Mouse (Mus musculus) cerebellum, adult 2 months (tissue): ENCODE measurements around the gene Timp2. TPM values are rescaled to one million over a fixed set of nuclear protein-coding genes. Genes with fewer than 3 reads are reported as not detected.

Source experiments
- DNase-seq, 2 experiments: peaks; one replicate each; pipeline ENCODE4 v3.0.0; 2021
- H3K27ac ChIP-seq: fragments of 200-500 bp; 2 replicates; pipeline ENCODE4 v1.5.1; 2012; ENCODE audit warnings: low read length, control low read depth, inconsistent platforms; ENCODE audit not compliant: insufficient read depth
- H3K27me3 ChIP-seq: fragments of 200-500 bp; 2 replicates; pipeline ENCODE4 v1.6.1; 2012; ENCODE audit warnings: inconsistent platforms, mild to moderate bottlenecking, low read length, moderate library complexity; ENCODE audit not compliant: control insufficient read depth, insufficient read depth
- H3K4me1 ChIP-seq: fragments of 200-500 bp; 2 replicates; pipeline ENCODE4 v1.6.1; 2011; ENCODE audit warnings: low read length; ENCODE audit not compliant: control insufficient read depth, insufficient read depth
- H3K4me3 ChIP-seq: fragments of 200-500 bp; replicated peaks from 2 replicates; pipeline ENCODE3; 2011; ENCODE audit warnings: mild to moderate bottlenecking, low read depth, low read length, control low read depth; ENCODE audit not compliant: insufficient read depth
- CTCF ChIP-seq: fragments of 200-500 bp; IDR thresholded peaks from 2 replicates; pipeline ENCODE4 v1.5.1; 2011; ENCODE audit warnings: low read depth, mild to moderate bottlenecking, control low read depth, low read length, moderate library complexity, borderline replicate concordance; ENCODE audit not compliant: insufficient read depth
- POLR2A ChIP-seq: fragments of 200-500 bp; IDR thresholded peaks from 2 replicates; pipeline ENCODE4 v1.6.1; 2011; ENCODE audit warnings: low read length, control low read depth, borderline replicate concordance; ENCODE audit not compliant: insufficient read depth
- WGBS: fragments of 180-500 bp; shearing (Covaris S2); methylation state at CpG from one replicate; pipeline ENCODE4 v1.1.7; 2018; 5-methylcytosine and 5-hydroxymethylcytosine counted together
- polyA plus RNA-seq: library from polyadenylated mRNA; depleted of rRNA; stranded (reverse); fragments of >200 nt; gene quantifications from 2 replicates; pipeline ENCODE4 v1.2.3, GENCODE M21; 2012

Gene Timp2
- polyA plus RNA-seq, 1 experiment, result 137 TPM

GRCm38 (mm10) chr11:118360491-118360890, 5.0 kb upstream of the Timp2 start:
- H3K4me3 ChIP-seq, result no peak overlapping the region
- TF ChIP-seq POLR2A, result no peak
- no peak for TF ChIP-seq CTCF
- WGBS, result 35% methylated on average over 7 of the region's 7 CpGs
- no peak overlapping the region for H3K27ac ChIP-seq
- no peaks in the 10 kb centered on the region for H3K27me3 ChIP-seq
- DNase-seq, result no peak
- peaks cover 19% of the 10 kb centered on the region for H3K4me1 ChIP-seq

GRCm38 (mm10) chr11:118355205-118355604, 335 bp downstream of the Timp2 start:
- H3K4me1 ChIP-seq, result no peaks in the 10 kb centered on the region
- no peaks in the 10 kb centered on the region for H3K27me3 ChIP-seq
- H3K4me3 ChIP-seq, result peak overlapping the region; percentile 63
- peak; percentile 44; the same call in 1 of the 2 replicates for TF ChIP-seq POLR2A
- peak; percentile 36; the same call in 1 of the 2 replicates for TF ChIP-seq CTCF
- H3K27ac ChIP-seq, result peak overlapping the region; percentile 35; the same call in 1 of the 2 replicates
- under 1% methylated on average over 43 of the region's 43 CpGs for WGBS
- DNase-seq, result peak; percentile 83 to 86

DNA sequence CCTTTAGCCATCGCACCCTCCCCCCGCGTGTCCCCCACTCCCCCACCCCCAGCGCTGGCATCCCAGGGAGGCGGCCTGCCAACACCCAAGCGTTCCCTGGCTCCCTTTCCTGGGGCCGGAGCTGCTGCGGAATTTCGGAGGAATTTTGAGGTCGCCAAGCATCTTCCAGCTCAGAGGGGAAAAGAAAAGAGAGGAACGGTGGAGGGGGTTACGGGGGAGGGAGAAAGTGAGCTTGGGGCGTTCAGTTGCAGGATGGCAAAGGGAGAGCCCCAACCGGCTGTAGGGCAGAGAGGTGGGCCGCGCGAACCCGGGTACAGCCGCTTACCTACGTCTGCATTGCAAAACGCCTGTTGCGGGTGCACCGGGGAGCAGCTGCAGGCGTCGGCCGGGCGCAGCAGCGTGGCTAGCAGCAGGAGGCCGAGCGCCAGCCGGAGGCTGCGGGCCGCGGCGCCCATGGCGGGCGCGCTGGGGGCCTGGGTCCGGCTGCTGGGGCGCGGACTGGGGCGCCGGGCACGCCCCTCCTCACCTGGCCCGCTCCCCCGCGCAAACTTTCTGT, 826 bp downstream of the Timp2 start:
- Histone ChIP-seq H3K4me1 (no peaks in the 10 kb centered on the region), H3K4me3 (peak overlapping the region; percentile 63), H3K27ac (peak overlapping the region; percentile 34; the same call in 1 of the 2 replicates), H3K27me3 (no peaks in the 10 kb centered on the region)
- WGBS, result 1% methylated on average over 43 of the region's 47 CpGs
- TF ChIP-seq CTCF (no peak), POLR2A (no peak)
- peak; percentile 38 to 47 for DNase-seq

DNA sequence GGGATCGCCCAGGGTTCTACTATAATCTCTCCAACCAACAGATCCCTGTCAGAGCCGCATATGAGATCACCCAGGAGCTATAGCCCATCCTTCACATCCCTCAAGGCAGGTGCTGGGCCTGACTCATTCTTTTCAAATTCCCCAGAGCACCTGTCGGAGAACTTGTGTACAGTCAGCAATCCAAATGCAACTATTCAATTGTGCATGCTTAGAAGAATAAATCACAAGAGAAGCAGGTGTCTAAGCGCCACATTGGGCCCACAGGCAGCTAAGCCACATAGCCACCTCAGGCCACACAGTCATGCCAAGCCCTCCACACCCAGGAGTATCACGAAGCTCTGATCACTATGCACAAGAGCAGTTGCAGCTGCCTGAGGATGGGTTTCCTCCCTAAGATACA, 6.0 kb downstream of the Timp2 start:
- H3K4me1 ChIP-seq, result no peaks in the 10 kb centered on the region; the same call in 1 of the 2 replicates

DNA sequence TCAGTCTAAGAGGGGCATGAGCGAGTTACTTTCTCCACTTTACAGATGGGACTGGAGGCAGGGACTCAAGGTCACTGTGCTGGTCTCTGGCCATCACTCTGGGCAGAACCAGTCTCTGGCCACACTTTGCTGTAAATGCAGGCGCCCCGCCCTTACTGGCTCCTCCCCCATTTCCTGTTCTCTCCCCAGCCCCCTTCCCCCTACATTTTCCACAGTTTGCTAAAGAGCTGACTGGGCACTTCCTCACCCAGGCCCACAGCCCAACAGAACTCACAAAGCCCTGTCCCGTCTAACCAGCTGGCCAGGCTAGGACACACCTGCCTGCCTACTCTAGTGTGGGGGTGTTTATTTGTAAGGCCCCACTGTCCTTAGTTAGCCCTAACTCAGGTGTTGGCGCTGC, 6.7 kb downstream of the Timp2 start:
- no peaks in the 10 kb centered on the region; the same call in 1 of the 2 replicates for H3K4me1 ChIP-seq
- H3K27me3 ChIP-seq, result no peaks in the 10 kb centered on the region
- TF ChIP-seq CTCF (no peak), POLR2A (no peak)
- H3K4me3 ChIP-seq, result no peak overlapping the region
- WGBS, result 92% methylated on average over 5 of the region's 5 CpGs
- H3K27ac ChIP-seq, result no peak overlapping the region
- no peak for DNase-seq

More for the DNA sequence above, 6.0 kb downstream of the Timp2 start:
- no peak for TF ChIP-seq CTCF
- TF ChIP-seq POLR2A, result no peak
- DNase-seq, result no peak
- Histone ChIP-seq H3K27ac (no peak overlapping the region), H3K4me3 (no peak overlapping the region), H3K27me3 (no peaks in the 10 kb centered on the region)
- WGBS, result 93% methylated on average over 5 of the region's 5 CpGs

DNA sequence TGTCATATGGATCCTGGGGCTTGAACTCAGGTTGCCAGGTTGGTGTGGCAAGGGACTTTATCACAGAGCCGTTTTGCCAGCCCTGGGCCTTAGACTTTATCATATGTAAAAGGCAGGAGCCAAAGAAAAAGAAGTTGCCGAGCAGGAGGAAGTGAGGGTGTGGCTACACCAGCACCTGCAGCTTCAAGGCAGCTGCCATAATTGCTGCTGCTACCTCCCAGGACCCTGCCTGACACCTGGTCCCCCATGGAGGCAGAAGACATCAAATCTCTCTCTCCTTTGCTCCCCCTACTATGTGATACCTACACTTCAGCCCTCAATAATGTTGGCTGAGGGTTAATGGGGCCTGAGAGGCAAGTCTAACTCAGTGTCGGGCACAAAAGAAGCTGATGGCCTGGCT, 7.1 kb downstream of the Timp2 start:
- Histone ChIP-seq H3K4me1 (no peaks in the 10 kb centered on the region; the same call in 1 of the 2 replicates), H3K27ac (no peak overlapping the region), H3K4me3 (no peak overlapping the region), H3K27me3 (no peaks in the 10 kb centered on the region)
- WGBS, result 89% methylated on average over 3 of the region's 3 CpGs
- TF ChIP-seq CTCF (no peak), POLR2A (no peak)
- DNase-seq, result no peak

GRCm38 (mm10) chr11:118347911-118348310, 7.6 kb downstream of the Timp2 start:
- TF ChIP-seq POLR2A (no peak), CTCF (no peak)
- no peak for DNase-seq
- Histone ChIP-seq H3K4me3 (no peak overlapping the region), H3K27me3 (no peaks in the 10 kb centered on the region), H3K4me1 (no peaks in the 10 kb centered on the region; the same call in 1 of the 2 replicates), H3K27ac (no peak overlapping the region)
- WGBS, result 94% methylated on average over 12 of the region's 12 CpGs

DNA sequence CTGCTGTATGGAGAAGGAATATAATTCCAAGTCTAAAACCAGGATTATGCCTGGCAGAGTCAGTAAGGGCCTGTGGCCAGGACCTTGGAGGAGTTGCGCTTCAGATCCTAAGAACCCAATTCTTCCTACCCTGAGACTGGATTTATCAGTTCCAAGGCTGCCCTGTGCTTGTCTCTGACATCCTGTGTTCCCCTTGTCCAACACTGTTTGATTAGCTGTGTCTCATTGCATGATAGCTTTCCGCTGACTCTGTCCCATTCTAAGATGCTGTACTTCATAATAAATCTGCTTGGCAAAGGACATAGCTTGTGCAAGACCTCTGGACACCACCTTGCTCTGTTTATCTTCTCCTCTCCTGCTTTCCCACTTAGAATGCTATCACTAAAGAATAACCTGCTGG, 8.1 kb downstream of the Timp2 start:
- no peak for DNase-seq
- Histone ChIP-seq H3K4me1 (no peaks in the 10 kb centered on the region; the same call in 1 of the 2 replicates), H3K4me3 (no peak overlapping the region), H3K27ac (no peak overlapping the region), H3K27me3 (no peaks in the 10 kb centered on the region)
- WGBS, result 89% methylated on average over 2 of the region's 2 CpGs
- TF ChIP-seq POLR2A (no peak), CTCF (no peak)
